Mouse (Mus musculus) hindbrain, embryonic 14.5 days (tissue): ENCODE data around the gene Zfp646. TPM values are rescaled to one million over a fixed set of nuclear protein-coding genes. Genes with fewer than 3 reads are reported as not detected.

Source experiments
- ATAC-seq: fragments of 200-750 bp; cut with Nextera tagmentation; 2 replicates; pipeline ENCODE4 v1.8.0; 2017; ENCODE audit warnings: moderate number of reproducible peaks, mild to moderate bottlenecking, moderate TSS enrichment, moderate library complexity; ENCODE audit not compliant: low FRiP score
- DNase-seq: peaks from one replicate; pipeline ENCODE4 v3.0.0-alpha.2; 2015; ENCODE audit warnings: low spot score
- H3K27ac ChIP-seq: fragments of 300-500 bp; sonication (generic); 2 replicates; pipeline ENCODE4 v1.5.1; 2014; ENCODE audit warnings: mild to moderate bottlenecking, moderate library complexity
- H3K27me3 ChIP-seq: fragments of 300-500 bp; sonication (generic); 2 replicates; pipeline ENCODE4 v1.6.1; 2014; ENCODE audit warnings: mild to moderate bottlenecking, low read length, mixed read lengths; ENCODE audit not compliant: control insufficient read depth, insufficient read depth
- H3K36me3 ChIP-seq: fragments of 300-500 bp; sonication (generic); replicated peaks from 2 replicates; pipeline ENCODE4 v1.6.1; 2014; ENCODE audit not compliant: control insufficient read depth, insufficient read depth
- H3K4me1 ChIP-seq: fragments of 300-500 bp; sonication (generic); replicated peaks from 2 replicates; pipeline ENCODE4 v1.6.1; 2014; ENCODE audit warnings: antibody characterized with exemption, low read length, mixed read lengths; ENCODE audit not compliant: control insufficient read depth, insufficient read depth
- H3K4me2 ChIP-seq: fragments of 300-500 bp; sonication (generic); replicated peaks from 2 replicates; pipeline ENCODE4 v1.6.1; 2014; ENCODE audit warnings: mild to moderate bottlenecking, moderate library complexity
- H3K4me3 ChIP-seq: fragments of 300-500 bp; sonication (generic); replicated peaks from 2 replicates; pipeline ENCODE4 v1.5.1; 2014; ENCODE audit warnings: mild to moderate bottlenecking, low read length
- H3K9ac ChIP-seq: fragments of 300-500 bp; sonication (generic); 2 replicates; pipeline ENCODE4 v1.6.1; 2014
- H3K9me3 ChIP-seq: fragments of 300-500 bp; sonication (generic); 2 replicates; pipeline ENCODE4 v1.6.1; 2016; ENCODE audit warnings: low read length; ENCODE audit not compliant: control insufficient read depth
- WGBS: fragments of 180-500 bp; shearing (Covaris S2); extraction: QIAGEN DNeasy Blood & Tissue Kit; methylation state at CpG from one replicate; pipeline ENCODE4 v1.1.7; 2014; 5-methylcytosine and 5-hydroxymethylcytosine counted together
- polyA plus RNA-seq: library from polyadenylated mRNA; unstranded; fragments of >200 nt; fragmentation: Nextera tagmentation; extraction: Ambion mirVana; gene quantifications from 2 replicates; pipeline ENCODE4 v1.2.1, GENCODE M21; 2014

Gene Zfp646
- polyA plus RNA-seq, 1 experiment from 2014 or later, result 11.6 TPM

- no peaks in the 10 kb centered on the region for H3K9me3 ChIP-seq
- H3K4me2 ChIP-seq, result no peak overlapping the region
- no peak overlapping the region for H3K27ac ChIP-seq
- no peak overlapping the region for H3K4me3 ChIP-seq
- 79% methylated on average over 6 of the region's 6 CpGs for WGBS
- H3K4me1 ChIP-seq, result no peaks in the 10 kb centered on the region
- no peak overlapping the region for H3K9ac ChIP-seq
- no peak for DNase-seq
- no peak for ATAC-seq
- no peaks in the 10 kb centered on the region for H3K36me3 ChIP-seq
- H3K27me3 ChIP-seq, result no peaks in the 10 kb centered on the region
These were observed 25.8 kb upstream of the Zfp646 start for GRCm38 (mm10) chr7:127849973-127850875.

DNA sequence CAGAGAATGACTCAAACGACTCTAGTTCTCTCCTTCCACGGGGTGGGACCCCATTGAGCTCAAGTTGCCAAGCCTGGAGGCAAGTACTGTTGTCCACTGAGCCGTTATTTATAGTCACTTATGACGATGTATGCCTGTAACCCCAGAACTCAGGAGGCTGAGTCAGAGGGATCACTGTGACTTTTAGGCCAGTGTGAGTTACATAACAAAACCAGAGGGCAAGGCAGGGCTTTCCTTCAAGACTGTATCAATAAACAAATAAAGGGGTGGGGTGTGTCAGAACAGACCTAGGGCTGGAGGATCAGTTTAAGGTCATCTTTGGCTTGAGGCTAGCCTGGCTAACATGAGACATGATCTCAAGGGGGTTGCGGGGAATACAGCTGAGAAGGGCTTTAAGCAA is 25.1 kb upstream of the Zfp646 start:
- Histone ChIP-seq H3K9me3 (no peaks in the 10 kb centered on the region), H3K4me3 (no peak overlapping the region), H3K27me3 (no peaks in the 10 kb centered on the region), H3K4me1 (no peaks in the 10 kb centered on the region), H3K4me2 (no peak overlapping the region), H3K9ac (no peak overlapping the region), H3K36me3 (no peaks in the 10 kb centered on the region), H3K27ac (no peak overlapping the region)
- WGBS, result 77% methylated on average over 5 of the region's 5 CpGs
- ATAC-seq (no peak), DNase-seq (no peak)

DNA sequence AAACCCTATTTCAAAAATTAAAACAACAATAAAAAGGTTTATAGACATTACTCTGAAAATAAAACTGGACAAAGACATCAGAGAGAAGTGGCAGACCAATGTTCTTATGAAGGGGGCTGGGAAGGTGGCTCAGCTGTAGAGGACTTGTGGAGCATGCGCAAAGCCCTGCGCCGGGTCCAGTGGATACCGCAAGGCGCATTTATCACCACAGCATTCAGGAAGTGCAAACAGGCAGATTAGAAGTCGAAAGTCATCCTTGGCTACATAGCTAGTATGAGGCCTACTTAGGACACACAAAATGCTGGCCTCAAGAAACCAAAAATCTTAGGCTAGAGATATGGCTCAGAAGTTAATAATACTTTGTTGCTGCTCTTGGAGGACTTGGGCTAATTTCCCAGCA is 17.8 kb upstream of the Zfp646 start:
- 0 out of 2 replicates have a peak, but pooled peaks cover 10% of the 10 kb centered on the region for H3K36me3 ChIP-seq
- ATAC-seq (no peak), DNase-seq (no peak)
- no peak overlapping the region for H3K4me3 ChIP-seq
- no peak overlapping the region for H3K4me2 ChIP-seq
- H3K27me3 ChIP-seq, result no peaks in the 10 kb centered on the region
- WGBS, result 93% methylated on average over 6 of the region's 6 CpGs
- H3K9ac ChIP-seq, result no peak overlapping the region
- H3K4me1 ChIP-seq, result no peaks in the 10 kb centered on the region
- no peak overlapping the region for H3K27ac ChIP-seq
- no peaks in the 10 kb centered on the region for H3K9me3 ChIP-seq

DNA sequence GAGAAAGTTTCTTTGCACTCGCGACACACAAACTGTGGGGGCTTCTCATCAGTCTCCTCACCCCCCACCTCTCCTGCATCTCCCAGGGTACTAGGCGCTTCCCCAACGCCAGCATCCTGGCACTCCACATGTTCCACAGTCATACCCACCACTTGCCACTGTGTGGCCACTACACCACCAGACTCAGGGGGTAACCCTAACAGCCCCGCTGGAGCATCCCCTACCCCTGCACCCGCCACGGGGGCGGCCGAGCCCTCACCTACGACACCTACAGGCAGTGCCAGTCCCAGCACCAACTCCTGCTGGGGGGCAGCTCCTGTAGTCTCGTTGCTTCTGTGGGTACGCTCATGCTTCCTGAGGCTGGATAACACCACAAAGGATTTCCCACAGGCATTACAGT is 9.6 kb upstream of the Zfp646 start:
- H3K27me3 ChIP-seq, result no peaks in the 10 kb centered on the region
- no peak for ATAC-seq
- H3K9me3 ChIP-seq, result no peaks in the 10 kb centered on the region
- no peak overlapping the region for H3K9ac ChIP-seq
- H3K4me2 ChIP-seq, result no peak overlapping the region
- no peak overlapping the region for H3K27ac ChIP-seq
- peaks cover 65% of the 10 kb centered on the region for H3K36me3 ChIP-seq
- H3K4me1 ChIP-seq, result no peaks in the 10 kb centered on the region
- H3K4me3 ChIP-seq, result no peak overlapping the region
- 95% methylated on average over 12 of the region's 12 CpGs for WGBS
- no peak for DNase-seq

DNA sequence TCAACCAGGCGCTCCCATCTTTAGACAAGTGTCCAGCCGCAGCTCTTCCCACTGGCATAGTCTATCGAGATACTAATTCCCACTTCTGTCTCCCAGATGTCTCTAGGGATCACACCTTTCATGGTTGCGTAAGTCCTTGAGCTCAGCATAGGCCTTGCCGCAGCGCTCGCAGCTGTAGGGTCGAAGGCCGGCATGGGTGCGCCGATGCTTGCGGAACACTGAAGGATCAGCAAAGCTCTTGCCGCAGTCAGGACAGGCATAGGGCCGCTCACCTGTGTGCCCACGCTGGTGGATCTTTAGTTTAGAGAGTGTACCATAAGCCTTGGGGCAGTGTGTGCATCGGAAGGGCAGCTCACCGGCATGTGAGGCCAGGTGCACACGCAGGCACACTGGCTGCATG is 8.4 kb upstream of the Zfp646 start:
- Histone ChIP-seq H3K4me2 (no peak overlapping the region), H3K27me3 (no peaks in the 10 kb centered on the region), H3K27ac (no peak overlapping the region), H3K9ac (no peak overlapping the region), H3K36me3 (peaks cover 70% of the 10 kb centered on the region), H3K9me3 (no peaks in the 10 kb centered on the region), H3K4me3 (no peak overlapping the region), H3K4me1 (no peaks in the 10 kb centered on the region)
- ATAC-seq (no peak), DNase-seq (no peak)
- WGBS, result 98% methylated on average over 18 of the region's 18 CpGs

DNA sequence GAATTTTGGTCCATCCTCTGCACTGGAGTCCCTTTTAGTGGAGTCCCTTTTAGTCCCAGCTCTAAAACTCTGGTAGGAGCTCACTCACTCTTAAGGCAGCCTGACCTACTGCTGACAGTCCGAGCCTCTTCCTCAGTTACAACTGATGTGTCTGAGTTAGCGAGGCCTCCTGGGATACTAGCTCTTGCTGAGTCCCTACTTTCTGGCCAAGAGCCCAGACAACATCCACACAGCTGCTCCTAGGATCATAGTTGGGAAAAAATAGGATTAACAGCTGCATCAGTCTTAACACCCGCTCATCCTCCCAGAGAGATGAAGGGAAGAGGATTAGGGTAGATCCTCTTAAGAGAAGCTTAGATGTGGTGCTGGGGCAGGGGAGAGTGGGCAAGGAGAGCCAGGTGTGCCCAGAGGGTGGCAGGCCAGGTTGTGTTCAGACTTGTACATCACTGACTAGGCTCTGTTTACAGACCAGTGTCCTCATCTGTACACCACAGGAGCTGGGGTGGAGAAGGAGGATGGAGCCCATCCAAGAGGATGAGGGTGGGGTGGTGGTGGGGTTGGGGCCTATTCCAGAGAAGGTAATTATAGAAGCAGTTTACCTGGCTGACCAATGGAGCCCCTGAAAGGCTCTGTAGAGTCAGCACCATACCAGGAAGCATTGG is 6.7 kb upstream of the Zfp646 start:
- Histone ChIP-seq H3K4me3 (no peak overlapping the region), H3K27ac (no peak overlapping the region), H3K4me2 (no peak overlapping the region), H3K27me3 (no peaks in the 10 kb centered on the region), H3K9ac (no peak overlapping the region), H3K9me3 (no peaks in the 10 kb centered on the region), H3K36me3 (peaks cover 60% of the 10 kb centered on the region), H3K4me1 (peaks cover 16% of the 10 kb centered on the region)
- 68% methylated on average over 3 of the region's 3 CpGs for WGBS
- DNase-seq (no peak), ATAC-seq (no peak)

DNA sequence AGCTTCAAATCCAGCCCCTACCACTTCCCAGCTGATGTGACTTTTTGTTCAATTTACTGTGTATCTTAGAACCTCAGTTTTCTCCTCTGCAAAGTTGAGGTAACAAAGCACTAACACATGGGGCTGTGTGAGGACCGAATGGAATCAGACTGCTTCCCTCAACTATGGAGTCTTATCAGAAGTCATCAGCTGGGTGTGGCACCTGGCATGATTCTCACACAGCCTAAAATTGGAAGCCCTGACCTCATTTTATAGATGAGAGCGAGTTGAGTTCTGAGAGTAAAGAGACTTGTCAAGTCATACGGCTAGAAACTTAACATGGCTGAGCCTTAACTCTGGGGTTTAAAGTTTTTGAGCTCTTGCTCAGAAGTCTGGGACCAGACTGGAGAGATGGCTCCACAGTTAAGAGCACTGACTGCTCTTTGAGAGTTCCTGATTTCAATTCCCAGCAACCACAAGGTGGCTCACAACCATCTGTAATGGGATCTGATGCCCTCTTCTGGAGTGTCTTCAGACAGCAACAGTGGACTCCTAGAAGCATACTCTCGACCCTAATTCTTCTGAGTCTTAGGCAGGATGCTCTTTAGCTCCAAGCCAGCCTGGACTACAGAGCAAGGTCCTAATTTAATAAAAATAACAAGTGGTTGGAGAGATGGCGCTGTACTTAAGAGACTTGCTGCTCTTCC is 5.7 kb upstream of the Zfp646 start:
- Histone ChIP-seq H3K4me1 (peaks cover 20% of the 10 kb centered on the region), H3K9me3 (no peaks in the 10 kb centered on the region), H3K27ac (no peak overlapping the region), H3K9ac (no peak overlapping the region), H3K4me2 (no peak overlapping the region), H3K36me3 (peaks cover 50% of the 10 kb centered on the region), H3K4me3 (no peak overlapping the region), H3K27me3 (no peaks in the 10 kb centered on the region)
- ATAC-seq (no peak), DNase-seq (no peak)
- WGBS, result 84% methylated on average over 5 of the region's 5 CpGs

GRCm38 (mm10) chr7:127874812-127875626 is 1.0 kb upstream of the Zfp646 start:
- ATAC-seq (peak; percentile 31), DNase-seq (no peak)
- H3K9ac ChIP-seq, result peak overlapping the region; percentile 78
- H3K27me3 ChIP-seq, result no peaks in the 10 kb centered on the region
- peaks cover 28% of the 10 kb centered on the region for H3K4me1 ChIP-seq
- no peaks in the 10 kb centered on the region for H3K9me3 ChIP-seq
- peak overlapping the region; percentile 98 for H3K27ac ChIP-seq
- peak overlapping the region; percentile 94 for H3K4me2 ChIP-seq
- peaks cover 45% of the 10 kb centered on the region for H3K36me3 ChIP-seq
- WGBS, result 4% methylated on average over 20 of the region's 20 CpGs
- peak overlapping the region; percentile 89 for H3K4me3 ChIP-seq
